Mouse (Mus musculus): ENCODE results near the gene Fbxw5.

GRCm38 (mm10) chr2:25500071-25500575 is 427 bp upstream of the Fbxw5 start:
- no peak for TF ChIP-seq CTCF (IDR thresholded peaks at IDR 0.05; ENCODE audit: extremely low read depth, insufficient read length, insufficient replicate concordance, low read depth, low read length)
- TF ChIP-seq POLR2A (IDR thresholded peaks at IDR 0.05; ENCODE audit: low read depth, low read length): no peak
